Mouse (Mus musculus): ENCODE results near the gene Pias4. TPM values are rescaled to one million over a fixed set of nuclear protein-coding genes. Genes with fewer than 3 reads are reported as not detected.

Pias4 gene
- polyA plus RNA-seq, 1 experiment, result 25.6 TPM

DNA sequence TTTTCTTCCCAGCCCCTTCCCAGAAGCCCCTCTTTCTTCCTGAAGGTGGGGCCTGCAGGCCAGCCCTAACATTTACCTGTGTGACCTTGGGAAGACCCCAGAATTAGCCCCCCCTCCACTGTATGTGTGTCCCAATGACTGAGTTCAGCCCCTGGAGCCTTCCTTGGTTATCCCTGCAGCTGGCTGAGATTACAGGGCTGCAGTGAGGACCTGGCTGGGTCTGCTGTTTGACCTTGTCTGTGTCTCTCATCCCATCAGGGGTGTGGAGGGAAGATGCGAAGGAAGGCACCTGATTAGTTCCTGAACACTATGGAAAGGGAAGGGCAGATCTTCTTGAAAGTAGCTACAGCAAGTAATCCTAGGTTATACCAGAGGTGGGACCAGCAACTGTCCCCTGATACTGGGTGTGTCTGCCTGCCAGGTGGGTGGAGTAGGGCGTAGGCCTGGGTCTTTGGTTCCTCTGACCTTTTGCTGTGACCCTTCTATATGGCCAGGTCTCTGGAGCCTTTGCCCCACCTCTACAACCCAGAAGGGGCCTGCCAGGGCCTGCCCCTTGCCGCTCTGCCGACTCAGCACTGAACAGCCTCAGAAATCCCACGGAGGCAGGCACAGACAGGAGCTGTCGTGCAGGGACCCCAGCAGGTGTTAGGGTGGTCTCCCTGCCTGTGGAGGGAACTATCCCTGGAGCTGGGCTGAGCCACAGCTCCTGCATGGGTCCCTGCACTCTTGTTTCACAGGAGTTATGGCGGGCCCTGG lies 26.1 kb downstream of the Pias4 start:
- Histone ChIP-seq H3K4me3 (ENCODE audit: insufficient read depth, low read length) (no peak overlapping the region), H3K4me1 (ENCODE audit: control insufficient read depth, insufficient read depth, low read length) (peaks cover 14% of the 10 kb centered on the region), H3K27ac (ENCODE audit: insufficient read depth, low read length) (peak overlapping the region; percentile 9; the same call in 1 of the 2 replicates)
- TF ChIP-seq CTCF (IDR thresholded peaks at IDR 0.05; ENCODE audit: borderline replicate concordance, insufficient read depth, low read length), result no peak
- TF ChIP-seq POLR2A (IDR thresholded peaks at IDR 0.05; ENCODE audit: low read depth, low read length), result no peak

DNA sequence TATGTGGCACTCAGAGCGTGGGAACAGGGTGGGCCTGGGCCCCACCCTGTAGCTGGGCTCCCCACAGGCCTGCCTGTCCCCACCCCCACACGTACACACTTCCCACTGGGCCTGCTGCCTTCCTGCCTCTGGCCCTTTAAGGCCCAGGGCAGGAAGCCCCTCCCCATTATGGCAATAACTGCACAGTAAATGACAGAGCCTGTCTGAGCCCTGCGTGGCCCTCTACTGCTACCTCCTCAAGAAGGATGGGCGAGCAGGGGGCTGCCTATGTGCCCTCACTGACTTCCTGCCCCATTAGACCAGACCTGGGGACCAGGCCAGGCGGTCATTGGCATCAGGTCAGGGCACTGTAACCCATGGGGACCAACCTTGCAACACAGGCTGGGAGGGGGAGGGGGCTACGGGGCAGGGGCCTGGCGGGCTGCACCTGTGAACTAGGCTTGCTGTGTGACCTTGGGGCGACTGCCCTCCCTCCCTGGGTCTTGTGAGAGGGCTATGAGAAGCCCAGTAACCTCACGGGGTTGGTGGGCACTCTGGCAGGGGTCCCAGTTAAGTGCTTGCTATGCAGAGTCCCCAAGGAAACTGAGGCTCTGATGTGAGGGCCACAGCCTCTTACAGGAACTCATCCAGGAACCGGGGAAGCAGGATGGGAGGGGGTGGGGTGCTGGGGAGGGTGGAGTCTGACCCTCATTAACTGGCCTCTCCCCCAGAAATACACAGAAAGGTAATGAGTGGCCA lies 26.8 kb downstream of the Pias4 start:
- Histone ChIP-seq H3K4me1 (ENCODE audit: control insufficient read depth, insufficient read depth, low read length) (peaks cover 12% of the 10 kb centered on the region), H3K4me3 (ENCODE audit: insufficient read depth, low read length) (peak overlapping the region; percentile 8; the same call in 1 of the 2 replicates), H3K27ac (ENCODE audit: insufficient read depth, low read length) (no peak overlapping the region)
- TF ChIP-seq CTCF (IDR thresholded peaks at IDR 0.05; ENCODE audit: borderline replicate concordance, insufficient read depth, low read length) (no peak), POLR2A (IDR thresholded peaks at IDR 0.05; ENCODE audit: low read depth, low read length) (no peak)

DNA sequence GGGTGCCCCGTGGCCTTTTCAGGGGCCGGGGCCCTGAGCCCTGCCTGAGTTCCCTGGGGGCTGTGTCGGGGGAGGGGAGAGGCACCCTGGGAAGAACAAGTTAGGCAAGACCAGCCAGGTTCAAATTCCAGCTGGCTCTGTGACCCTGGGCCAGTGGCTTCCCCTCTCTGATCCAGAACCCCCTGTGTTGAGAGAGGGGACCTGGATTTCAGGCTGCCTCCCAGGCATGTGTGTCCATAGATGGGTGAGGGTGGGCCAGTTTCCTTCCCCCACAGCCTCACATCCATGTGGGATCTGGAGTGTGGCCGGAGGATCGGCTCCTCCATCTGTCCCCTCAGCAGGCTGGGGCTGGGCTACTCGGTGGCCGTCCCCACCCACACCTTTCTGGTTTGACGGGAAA lies 27.7 kb downstream of the Pias4 start:
- H3K4me3 ChIP-seq (ENCODE audit: insufficient read depth, low read length), result peak overlapping the region; percentile 85; the same call in 1 of the 2 replicates
- H3K4me1 ChIP-seq (ENCODE audit: control insufficient read depth, insufficient read depth, low read length), result peaks cover 14% of the 10 kb centered on the region
- no peak overlapping the region for H3K27ac ChIP-seq (ENCODE audit: insufficient read depth, low read length)
- TF ChIP-seq CTCF (IDR thresholded peaks at IDR 0.05; ENCODE audit: borderline replicate concordance, insufficient read depth, low read length) (no peak), POLR2A (IDR thresholded peaks at IDR 0.05; ENCODE audit: low read depth, low read length) (no peak)

DNA sequence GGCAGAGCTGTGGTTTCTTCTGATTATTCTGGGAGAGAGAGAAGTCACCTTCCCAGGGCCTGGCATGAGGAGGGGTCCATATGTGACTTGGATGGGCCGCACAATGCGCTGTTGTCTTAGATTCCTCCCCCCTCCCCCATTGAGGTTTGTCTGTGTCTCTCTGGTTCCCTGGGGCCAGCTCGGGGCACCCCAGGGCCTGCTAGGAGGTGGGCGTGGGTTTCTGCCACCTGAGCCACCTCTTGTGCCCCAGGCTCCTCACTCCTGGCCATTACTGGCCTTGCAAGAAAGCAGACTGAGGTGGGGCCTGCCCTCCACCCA lies 28.2 kb downstream of the Pias4 start:
- no peak for TF ChIP-seq CTCF (IDR thresholded peaks at IDR 0.05; ENCODE audit: borderline replicate concordance, insufficient read depth, low read length)
- Histone ChIP-seq H3K27ac (ENCODE audit: insufficient read depth, low read length) (no peak overlapping the region), H3K4me3 (ENCODE audit: insufficient read depth, low read length) (peak overlapping the region; percentile 85), H3K4me1 (ENCODE audit: control insufficient read depth, insufficient read depth, low read length) (peaks cover 14% of the 10 kb centered on the region)

DNA sequence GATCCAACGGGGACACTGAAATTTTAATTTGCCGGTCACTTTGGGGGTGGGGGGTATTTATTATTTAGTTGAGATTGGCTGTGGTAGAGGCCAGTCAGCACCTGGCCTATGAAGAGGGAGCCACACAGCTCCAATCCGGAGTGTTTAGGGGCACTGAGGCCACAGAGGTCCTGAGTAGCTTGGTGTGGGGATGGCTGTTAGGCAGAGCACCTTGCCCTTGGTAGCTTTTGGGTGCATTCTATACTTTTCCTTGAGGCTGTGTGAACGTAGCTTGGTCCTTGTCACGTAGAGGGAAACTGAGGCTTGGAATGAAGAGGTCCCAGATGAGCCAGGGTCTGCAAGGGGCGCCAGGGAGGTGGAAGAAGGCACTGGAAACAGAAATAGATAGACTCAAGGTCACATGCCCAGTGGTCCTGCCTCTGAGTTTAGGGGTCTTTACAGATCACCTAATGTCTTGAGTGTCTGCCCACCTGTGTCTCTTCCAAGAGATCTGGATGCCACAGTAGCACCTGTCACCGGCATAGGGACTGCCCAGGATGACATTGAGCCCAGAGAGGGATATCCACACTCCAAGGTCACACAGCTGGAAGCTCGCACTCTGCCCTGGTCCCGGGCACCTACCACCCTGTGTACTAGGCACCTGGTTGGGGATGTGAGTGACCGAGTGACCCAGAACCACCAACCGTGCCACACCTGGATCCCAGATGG lies 28.7 kb downstream of the Pias4 start:
- TF ChIP-seq CTCF (IDR thresholded peaks at IDR 0.05; ENCODE audit: borderline replicate concordance, insufficient read depth, low read length) (no peak), POLR2A (IDR thresholded peaks at IDR 0.05; ENCODE audit: low read depth, low read length) (no peak)
- Histone ChIP-seq H3K27ac (ENCODE audit: insufficient read depth, low read length) (no peak overlapping the region), H3K4me1 (ENCODE audit: control insufficient read depth, insufficient read depth, low read length) (peaks cover 14% of the 10 kb centered on the region), H3K4me3 (ENCODE audit: insufficient read depth, low read length) (peak overlapping the region; percentile 85)

DNA sequence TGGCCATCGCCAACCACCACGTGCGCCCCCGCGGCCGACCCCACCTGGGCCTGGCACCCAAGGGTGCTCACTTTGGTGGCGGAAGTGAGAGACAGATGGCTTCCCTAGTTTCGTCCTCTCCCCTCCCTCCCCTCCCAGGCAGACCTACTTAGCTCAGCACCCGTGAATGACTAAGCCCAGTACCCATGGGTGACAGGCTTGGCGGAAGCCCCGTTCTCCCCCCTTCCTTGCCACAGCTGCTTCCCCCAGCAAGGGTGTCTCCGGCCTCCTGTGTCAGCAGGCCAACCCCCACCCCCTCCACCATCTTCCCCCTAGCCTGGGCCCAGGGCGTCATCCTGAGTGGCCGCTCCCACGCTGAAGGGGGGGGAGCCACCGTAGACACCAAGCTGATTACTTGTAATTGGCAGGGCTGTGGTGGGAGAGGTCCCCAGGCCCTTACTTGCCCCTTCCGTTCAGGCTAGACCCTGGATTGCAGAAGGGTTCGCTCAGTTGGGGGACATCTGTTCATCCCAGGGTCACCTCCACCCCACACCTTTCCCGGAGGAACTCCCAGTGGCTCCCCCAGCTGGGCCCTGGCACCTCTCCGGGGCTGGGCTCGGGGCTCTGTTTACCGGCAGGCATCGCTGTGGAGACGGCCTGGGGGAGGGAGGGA lies 29.5 kb downstream of the Pias4 start:
- TF ChIP-seq POLR2A (IDR thresholded peaks at IDR 0.05; ENCODE audit: low read depth, low read length) (no peak; the same call in none of the 2 replicates), CTCF (IDR thresholded peaks at IDR 0.05; ENCODE audit: borderline replicate concordance, insufficient read depth, low read length) (no peak)
- Histone ChIP-seq H3K4me1 (ENCODE audit: control insufficient read depth, insufficient read depth, low read length) (peaks cover 14% of the 10 kb centered on the region), H3K27ac (ENCODE audit: insufficient read depth, low read length) (peak overlapping the region; percentile 80), H3K4me3 (ENCODE audit: insufficient read depth, low read length) (peak overlapping the region; percentile 85)

DNA sequence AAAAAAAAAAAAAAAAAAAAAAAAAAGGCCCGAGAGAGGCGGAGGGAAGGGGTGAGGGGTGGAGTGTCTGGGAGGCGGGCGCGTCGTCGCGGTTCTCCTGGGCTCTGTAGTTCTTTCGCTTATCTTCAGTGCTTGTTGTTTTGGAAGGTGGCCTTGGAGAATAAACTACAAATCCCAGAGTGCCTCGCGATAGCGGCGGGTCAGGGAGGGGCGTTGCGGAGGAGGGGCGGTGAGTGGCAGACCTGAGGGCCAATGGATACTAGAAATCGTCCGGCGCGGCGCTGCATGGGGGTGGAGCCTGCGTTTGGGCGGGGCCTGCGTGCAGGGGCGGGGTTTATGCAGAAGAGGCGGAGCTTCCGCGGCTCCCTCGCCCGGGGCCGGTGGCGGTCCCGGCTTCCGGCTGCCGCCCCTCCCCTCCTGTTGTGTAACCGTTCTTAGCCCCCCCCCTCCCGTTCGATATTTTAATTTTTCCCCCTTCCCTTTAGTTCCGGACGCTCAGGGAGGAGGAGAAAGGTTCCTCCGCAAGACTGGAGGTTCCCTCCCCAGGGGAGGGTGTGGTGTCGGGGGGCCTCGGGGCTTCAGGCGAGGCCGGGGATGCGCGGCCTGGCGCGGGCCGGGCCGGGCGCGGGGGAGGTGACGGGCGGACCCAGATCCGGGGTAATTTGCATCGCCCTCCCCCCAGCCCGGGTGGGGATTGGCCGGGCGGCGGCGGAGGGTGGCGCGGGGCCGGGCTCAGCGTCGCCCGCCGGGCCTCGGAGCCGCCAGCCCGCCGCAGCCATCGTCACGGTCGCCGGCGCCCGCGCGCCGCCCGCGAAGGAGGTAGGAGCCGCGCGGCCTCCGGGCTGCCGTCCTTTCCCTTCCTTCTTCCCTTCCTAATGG lies 30.2 kb downstream of the Pias4 start:
- peaks cover 11% of the 10 kb centered on the region for H3K4me1 ChIP-seq (ENCODE audit: control insufficient read depth, insufficient read depth, low read length)
- H3K27ac ChIP-seq (ENCODE audit: insufficient read depth, low read length), result peak overlapping the region; percentile 80
- H3K4me3 ChIP-seq (ENCODE audit: insufficient read depth, low read length), result peak overlapping the region; percentile 85
- TF ChIP-seq CTCF (IDR thresholded peaks at IDR 0.05; ENCODE audit: borderline replicate concordance, insufficient read depth, low read length) (no peak), POLR2A (IDR thresholded peaks at IDR 0.05; ENCODE audit: low read depth, low read length) (no peak; the same call in 1 of the 2 replicates)

DNA sequence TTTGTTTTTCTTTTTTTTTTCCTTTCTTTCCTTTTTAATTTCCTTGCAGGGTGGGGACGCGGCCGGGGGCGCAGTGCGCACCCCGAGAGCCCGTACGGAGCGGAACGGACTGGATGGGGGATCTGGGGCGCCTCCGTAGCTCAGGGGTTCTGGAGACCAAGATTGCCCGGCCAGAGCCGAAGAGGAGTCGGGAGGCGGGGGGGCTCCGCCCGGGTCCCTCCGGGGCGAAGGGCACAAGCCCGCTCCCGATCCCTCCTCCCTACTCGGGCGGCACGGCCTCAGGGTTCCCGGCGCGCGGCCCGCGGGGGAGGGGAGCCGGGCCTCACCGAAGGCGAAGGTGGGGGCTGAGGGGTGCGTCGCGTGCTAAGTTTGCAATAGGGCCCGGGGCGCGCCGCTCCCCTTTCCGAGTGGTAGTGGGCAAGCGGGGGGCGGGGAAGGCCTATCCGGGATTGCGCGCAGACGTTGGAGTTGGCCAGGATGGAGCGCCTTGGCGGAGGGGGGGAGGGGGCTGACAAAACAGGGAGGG lies 31.0 kb downstream of the Pias4 start:
- Histone ChIP-seq H3K4me1 (ENCODE audit: control insufficient read depth, insufficient read depth, low read length) (peaks cover 7% of the 10 kb centered on the region), H3K27ac (ENCODE audit: insufficient read depth, low read length) (peak overlapping the region; percentile 95)
- 0 out of 2 replicates have a peak, but pooled peaks have one; percentile 26 for TF ChIP-seq POLR2A (IDR thresholded peaks at IDR 0.05; ENCODE audit: low read depth, low read length)
- TF ChIP-seq CTCF (IDR thresholded peaks at IDR 0.05; ENCODE audit: borderline replicate concordance, insufficient read depth, low read length), result no peak

More for the DNA sequence above, 31.0 kb downstream of the Pias4 start:
- peak overlapping the region; percentile 96 for H3K4me3 ChIP-seq (ENCODE audit: insufficient read depth, low read length)

Measured in embryonic fibroblast, embryonic 13.5 days (primary cell).